Mouse (Mus musculus) inflammation-experienced regulatory T-cells, adult 6 months (primary cell): Measurements from ENCODE around the gene Nsmf. TPM values are rescaled to one million over a fixed set of nuclear protein-coding genes. Genes with fewer than 3 reads are reported as not detected.
A peak's percentile ranks its signal among the peaks of the same experiment; 100 is the strongest.

Experiments used
- ATAC-seq: one replicate; pipeline ENCODE4 v1.8.0; 2017
- polyA plus RNA-seq, 3 experiments: library from polyadenylated mRNA; unstranded; fragments of 100-300 nt; shearing (Covaris generic); gene quantifications; one replicate each; pipeline ENCODE4 v1.2.1; 2017

Nsmf gene
- polyA plus RNA-seq, 3 experiments from 2014 or later, result 11.3 to 20.4 (median 11.4) TPM

- no peak for ATAC-seq
Measured at GRCm38 (mm10) chr2:25087842-25088241, 33.7 kb downstream of the Nsmf start.

GRCm38 (mm10) chr2:25088636-25089035 lies 34.5 kb downstream of the Nsmf start:
- no peak for ATAC-seq

- peak; percentile 21 for ATAC-seq
Measured at GRCm38 (mm10) chr2:25094785-25095108, 40.6 kb downstream of the Nsmf start.

DNA sequence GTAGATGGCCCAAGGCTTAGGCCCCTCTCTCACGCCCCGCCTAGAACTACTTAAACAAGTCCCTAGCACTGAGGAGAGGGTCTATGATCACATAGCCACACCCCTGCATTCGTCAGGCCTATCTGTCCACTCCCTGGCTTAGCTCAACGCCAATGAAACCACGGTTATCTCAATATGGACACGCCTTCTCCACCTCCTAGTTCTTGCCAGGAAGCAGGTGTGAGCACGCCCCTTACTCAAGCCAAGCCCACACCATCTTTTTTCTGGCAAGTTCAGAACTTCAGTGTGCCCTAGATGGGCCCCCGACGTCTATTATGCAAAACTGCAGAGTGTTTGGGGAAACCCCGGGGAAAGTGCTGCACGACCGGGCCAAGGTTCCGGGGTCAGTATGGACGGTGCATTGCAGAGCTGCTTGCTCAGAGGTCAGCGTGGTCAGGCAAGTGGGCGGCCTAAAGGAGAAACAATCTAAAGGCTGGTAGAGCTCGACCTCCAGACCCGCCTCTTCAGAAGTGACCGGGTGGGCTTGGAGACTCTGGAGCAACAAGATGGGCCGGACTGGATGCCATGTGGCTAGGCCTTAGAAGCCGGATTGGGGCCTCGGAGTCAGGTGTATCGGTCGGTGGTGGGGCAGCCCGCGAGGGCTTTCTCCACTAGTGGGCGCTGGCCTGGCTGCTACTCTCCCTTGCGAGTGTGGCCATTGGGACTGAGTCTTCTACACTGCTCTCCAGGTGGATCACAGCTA lies 41.1 kb downstream of the Nsmf start, which contains the start of gene Noxa1:
TSS of gene Noxa1 (minus strand) at position 41 of the 742 bp plus-strand sequence.
- peak; percentile 84 for ATAC-seq

GRCm38 (mm10) chr2:25098005-25098615 lies 44.0 kb downstream of the Nsmf start:
- ATAC-seq, result no peak

- no peak for ATAC-seq
Measured at GRCm38 (mm10) chr2:25098956-25099355, 44.8 kb downstream of the Nsmf start.

DNA sequence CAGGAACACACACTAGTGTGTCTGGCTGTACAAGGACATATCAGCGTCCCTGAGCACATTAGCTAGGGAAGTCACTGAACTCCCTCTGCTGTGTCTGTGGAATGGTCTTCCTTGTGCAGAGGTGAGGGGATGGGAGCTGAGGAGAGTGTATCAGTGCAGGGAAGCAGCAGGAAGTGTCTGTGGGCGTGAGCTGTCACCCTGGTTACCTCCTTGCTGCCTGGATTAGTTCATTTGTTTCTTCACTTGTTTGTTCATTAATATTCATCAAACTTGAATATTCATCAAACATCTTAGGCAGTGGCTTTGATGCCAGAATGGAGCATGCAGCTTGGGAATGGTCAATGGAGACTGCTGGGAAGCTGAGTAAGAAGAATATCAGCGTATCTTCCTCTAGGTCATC lies 45.5 kb downstream of the Nsmf start:
- ATAC-seq, result no peak

DNA sequence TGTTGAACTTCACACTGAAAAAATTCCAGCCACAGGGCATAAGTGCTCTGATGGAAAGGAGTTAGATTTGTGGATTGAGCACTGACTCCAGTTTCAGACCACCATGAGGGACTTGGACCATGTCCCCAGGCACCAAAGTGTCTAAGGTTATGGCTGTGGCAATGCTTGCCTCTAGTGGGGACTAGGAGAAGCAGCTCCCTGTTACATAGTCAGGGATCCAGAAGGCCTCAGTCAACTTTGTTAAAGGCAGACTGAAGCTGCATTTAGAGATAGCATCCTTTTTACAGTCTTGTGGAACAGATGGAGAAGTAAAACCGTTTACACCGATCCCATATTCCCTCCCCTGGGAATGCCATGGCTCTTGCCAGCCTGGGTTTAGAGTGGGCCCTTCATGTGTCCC lies 50.0 kb downstream of the Nsmf start:
- ATAC-seq, result no peak

- ATAC-seq, result no peak
Measured at GRCm38 (mm10) chr2:25106045-25106444, 51.9 kb downstream of the Nsmf start.

GRCm38 (mm10) chr2:25109487-25109886 lies 55.3 kb downstream of the Nsmf start:
- no peak for ATAC-seq

GRCm38 (mm10) chr2:25110505-25111183 lies 56.5 kb downstream of the Nsmf start:
- ATAC-seq, result no peak

DNA sequence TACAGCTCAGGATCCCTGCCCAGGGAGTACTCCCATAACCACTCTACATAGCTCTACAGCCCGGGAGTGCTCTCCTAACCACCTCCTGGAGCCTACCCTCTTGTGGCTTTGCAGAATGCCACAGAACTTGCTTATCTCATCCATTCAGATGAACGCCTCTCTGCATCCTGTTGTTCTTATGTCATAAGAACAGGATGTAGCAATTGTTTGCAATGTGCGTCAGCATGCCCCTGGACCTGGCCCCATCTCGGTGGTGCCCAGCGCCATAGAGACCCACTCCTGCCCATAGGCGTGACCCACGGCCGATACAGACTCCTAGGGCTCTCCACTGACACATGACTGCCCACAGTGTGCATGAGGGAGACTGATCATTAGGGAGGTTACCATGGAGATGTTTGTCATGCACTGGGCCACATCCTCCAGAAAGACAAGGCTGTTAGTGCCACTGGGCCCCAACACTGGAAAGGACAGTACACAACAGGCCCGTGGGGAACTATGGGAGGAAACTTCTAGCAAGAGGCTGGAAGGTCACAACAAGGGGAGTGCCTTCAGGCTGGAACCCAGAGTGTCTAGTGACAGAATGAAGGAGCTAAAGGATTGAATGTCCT lies 57.1 kb downstream of the Nsmf start:
- peak; percentile 94 for ATAC-seq

Other genes with a start within 250 kb of the Nsmf start
- gene Ehmt1, start 134.7 kb upstream of the Nsmf start, polyA plus RNA-seq, result 10 to 100 TPM; 35.8 to 65.7 (median 56.6) TPM
- gene Arrdc1, start 119.1 kb upstream of the Nsmf start, polyA plus RNA-seq, result 100 to 1,000 TPM; 168 to 273 (median 211) TPM
- gene Zmynd19, start 104.6 kb upstream of the Nsmf start, polyA plus RNA-seq, result 1 to 10 TPM in 2 of 3 experiments, under 1 TPM in 1; 0.87 to 2.7 (median 1.2) TPM
- gene Dph7, start 92.0 kb upstream of the Nsmf start, polyA plus RNA-seq, result 10 to 100 TPM; 21.5 to 42.4 (median 41.8) TPM
- 100 to 1,000 TPM in 2 of 3 experiments, 10 to 100 TPM in 1; 98.7 to 106 (median 103) TPM for gene Mrpl41, start 79.3 kb upstream of the Nsmf start, polyA plus RNA-seq
- gene Pnpla7, start 78.3 kb upstream of the Nsmf start, polyA plus RNA-seq, result 10 to 100 TPM; 50.7 to 80.7 (median 77.0) TPM
- under 1 TPM in 1 of 3 experiments, not detected in 2; 0.90 TPM for gene Entpd8, start 25.9 kb downstream of the Nsmf start, polyA plus RNA-seq
- 1 to 10 TPM in 2 of 3 experiments, under 1 TPM in 1; 0.68 to 4.2 (median 4.2) TPM for gene Noxa1, start 40.8 kb downstream of the Nsmf start, polyA plus RNA-seq
- 1 to 10 TPM in 1 of 3 experiments, under 1 TPM in 2; 0.54 to 1.2 (median 0.59) TPM for gene Nrarp, start 126.4 kb downstream of the Nsmf start, polyA plus RNA-seq
- 10 to 100 TPM; 55.3 to 73.9 (median 67.2) TPM for gene Tor4a, start 142.5 kb downstream of the Nsmf start, polyA plus RNA-seq
- gene Nelfb, start 157.1 kb downstream of the Nsmf start, polyA plus RNA-seq, result 10 to 100 TPM; 46.6 to 50.3 (median 47.0) TPM
- gene Stpg3, start 160.3 kb downstream of the Nsmf start, polyA plus RNA-seq, result not detected
- not detected for gene Fam166a, start 164.4 kb downstream of the Nsmf start, polyA plus RNA-seq
- gene Tubb4b, start 170.3 kb downstream of the Nsmf start, polyA plus RNA-seq, result 100 to 1,000 TPM in 1 of 3 experiments, 10 to 100 TPM in 2; 90.3 to 208 (median 96.5) TPM
- not detected for gene Slc34a3, start 180.0 kb downstream of the Nsmf start, polyA plus RNA-seq
- not detected for gene Rnf224, start 182.4 kb downstream of the Nsmf start, polyA plus RNA-seq
- gene Rnf208, start 187.9 kb downstream of the Nsmf start, polyA plus RNA-seq, result 1 to 10 TPM in 1 of 3 experiments, under 1 TPM in 2; 0.53 to 1.6 (median 0.99) TPM
- not detected for gene Cysrt1, start 188.1 kb downstream of the Nsmf start, polyA plus RNA-seq
- gene AL732309.1, start 192.5 kb downstream of the Nsmf start, polyA plus RNA-seq, result 1 to 10 TPM; 2.3 to 9.2 (median 4.0) TPM
- gene Tmem203, start 201.1 kb downstream of the Nsmf start, polyA plus RNA-seq, result 10 to 100 TPM in 1 of 3 experiments, 1 to 10 TPM in 2; 8.3 to 13.7 (median 8.7) TPM
- gene Tprn, start 208.3 kb downstream of the Nsmf start, polyA plus RNA-seq, result 1 to 10 TPM; 3.4 to 4.7 (median 3.9) TPM
- 100 to 1,000 TPM; 111 to 156 (median 121) TPM for gene Ssna1, start 218.1 kb downstream of the Nsmf start, polyA plus RNA-seq
- gene Anapc2, start 218.1 kb downstream of the Nsmf start, polyA plus RNA-seq, result 10 to 100 TPM; 29.3 to 44.6 (median 39.2) TPM
- gene Tmem210, start 233.8 kb downstream of the Nsmf start, polyA plus RNA-seq, result not detected
- not detected for gene Lrrc26, start 235.6 kb downstream of the Nsmf start, polyA plus RNA-seq